In the genomic region with DNA sequence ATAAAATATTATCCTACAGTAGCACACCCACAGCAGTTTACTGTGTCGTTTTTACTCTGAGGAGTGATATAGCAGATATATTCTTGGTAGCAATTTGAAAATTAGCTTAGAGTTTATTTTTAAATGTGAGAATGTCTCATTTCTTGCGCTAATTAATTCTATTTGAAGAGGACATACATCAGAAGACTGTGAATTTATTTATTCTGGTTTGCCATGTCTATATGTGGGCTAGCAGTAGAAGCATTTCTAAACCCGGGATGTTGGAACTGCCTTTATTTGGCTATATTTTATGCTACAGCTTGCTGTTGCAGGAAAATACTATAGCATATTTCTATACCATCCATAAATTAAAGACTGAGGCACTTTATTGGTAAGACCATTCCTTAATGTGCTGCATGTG, we compare ENCODE assay signal across 27 mouse cellular contexts.
"Had no signal": no experiment of that assay in that cellular context is flagged by ENCODE, and none has a peak within 500 bp of the region (broad histone marks: within the 10 kb centered on the region; RNA-seq: fewer than 3 reads in every experiment).

No protein-coding gene starts in this region.

- ATAC-seq: hindbrain, postnatal 0 days; intestine, embryonic 16.5 days; liver, embryonic 12.5 days had no signal

- H3K4me2 ChIP-seq: heart, embryonic 11.5 days; heart, embryonic 13.5 days; heart, embryonic 15.5 days; hindbrain, embryonic 13.5 days; hindbrain, embryonic 15.5 days; kidney, embryonic 15.5 days; limb, embryonic 13.5 days; limb, embryonic 15.5 days; liver, embryonic 12.5 days had no signal

- DNase-seq: gastrocnemius, postnatal 14 days; gastrocnemius, postnatal 36 days; heart, adult 11 months; heart, adult 2 months; heart, postnatal 14 days; heart, postnatal 36 days; kidney, adult 11 months; kidney, adult 2 months; kidney, adult 9 months; kidney, postnatal 14 days; kidney, postnatal 36 days; layer of hippocampus, adult 9-11 months; layer of hippocampus, postnatal 36 days; left cerebral cortex, postnatal 4 days had no signal

- H3K9ac ChIP-seq: heart, embryonic 13.5 days; heart, embryonic 15.5 days; hindbrain, embryonic 13.5 days; hindbrain, embryonic 15.5 days; kidney, embryonic 15.5 days; limb, embryonic 13.5 days; limb, embryonic 15.5 days; liver, embryonic 12.5 days; liver, embryonic 14.5 days had no signal

- H3K9me3 ChIP-seq: heart, embryonic 13.5 days; heart, embryonic 15.5 days; hindbrain, embryonic 13.5 days; hindbrain, embryonic 15.5 days; kidney, embryonic 15.5 days; limb, embryonic 13.5 days; limb, embryonic 15.5 days; liver, embryonic 12.5 days had no signal

- H3K27me3 ChIP-seq: heart, embryonic 13.5 days; heart, embryonic 15.5 days; hindbrain, embryonic 13.5 days; hindbrain, embryonic 15.5 days; kidney, embryonic 15.5 days; limb, embryonic 13.5 days; limb, embryonic 15.5 days; liver, embryonic 12.5 days had no signal

- H3K4me1 ChIP-seq: heart, embryonic 13.5 days; heart, embryonic 15.5 days; hindbrain, embryonic 13.5 days; hindbrain, embryonic 15.5 days; kidney, embryonic 15.5 days; limb, embryonic 13.5 days; limb, embryonic 15.5 days; liver, embryonic 12.5 days had no signal

- H3K27ac ChIP-seq: heart, adult 2 months; heart, embryonic 13.5 days; heart, embryonic 15.5 days; hindbrain, embryonic 13.5 days; hindbrain, embryonic 15.5 days; hindbrain, postnatal 0 days; kidney, embryonic 15.5 days; kidney, postnatal 0 days; limb, embryonic 13.5 days; limb, embryonic 15.5 days; liver, embryonic 12.5 days; liver, embryonic 14.5 days had no signal

- H3K4me3 ChIP-seq: heart, adult 2 months; heart, embryonic 13.5 days; heart, embryonic 15.5 days; hindbrain, embryonic 13.5 days; hindbrain, embryonic 15.5 days; kidney, embryonic 15.5 days; limb, embryonic 13.5 days; limb, embryonic 15.5 days; liver, embryonic 12.5 days had no signal

- H3K36me3 ChIP-seq: heart, embryonic 13.5 days; heart, embryonic 15.5 days; hindbrain, embryonic 13.5 days; hindbrain, embryonic 15.5 days; kidney, embryonic 15.5 days; limb, embryonic 13.5 days; limb, embryonic 15.5 days; liver, embryonic 12.5 days had no signal
